Mouse (Mus musculus) erythroblast, adult 5-6 weeks (primary cell): ENCODE results near the gene Art2b. TPM values are rescaled to one million over a fixed set of nuclear protein-coding genes. Genes with fewer than 3 reads are reported as not detected.
"Not testable (repeated sequence)": the region's sequence is repeated elsewhere in the genome, so short reads cannot be mapped to it uniquely, and the experiment has no call there.

ENCODE experiments used
- ATAC-seq: replicated peaks from 2 replicates; pipeline ENCODE4 v1.8.0; 2016; ENCODE audit warnings: moderate number of reproducible peaks, mild to moderate bottlenecking, moderate TSS enrichment, inconsistent platforms; ENCODE audit not compliant: poor library complexity, low FRiP score, severe bottlenecking
- total RNA-seq, 2 experiments: library from RNA; stranded (forward) in 1 of 2; stranded (reverse) in 1 of 2; fragments of 150-400 nt in 1 of 2; fragments of 200-764, 138-1000 nt in 1 of 2; gene quantifications; 2 replicates each; pipeline versions ENCODE4 v1.2.3 to v1.2.4; 2015 to 2017; ENCODE audit warnings: low replicate concordance in 2 of 2

Gene Art2b
- total RNA-seq, 2 experiments from 2014 or later = not detected

GRCm38 (mm10) chr7:101574413-101574812, 11.0 kb downstream of the Art2b start:
- no peak for ATAC-seq

GRCm38 (mm10) chr7:101573636-101574035, 11.8 kb downstream of the Art2b start:
- not testable (repeated sequence) for ATAC-seq

GRCm38 (mm10) chr7:101564086-101564485, 21.3 kb downstream of the Art2b start:
- no peak for ATAC-seq

DNA sequence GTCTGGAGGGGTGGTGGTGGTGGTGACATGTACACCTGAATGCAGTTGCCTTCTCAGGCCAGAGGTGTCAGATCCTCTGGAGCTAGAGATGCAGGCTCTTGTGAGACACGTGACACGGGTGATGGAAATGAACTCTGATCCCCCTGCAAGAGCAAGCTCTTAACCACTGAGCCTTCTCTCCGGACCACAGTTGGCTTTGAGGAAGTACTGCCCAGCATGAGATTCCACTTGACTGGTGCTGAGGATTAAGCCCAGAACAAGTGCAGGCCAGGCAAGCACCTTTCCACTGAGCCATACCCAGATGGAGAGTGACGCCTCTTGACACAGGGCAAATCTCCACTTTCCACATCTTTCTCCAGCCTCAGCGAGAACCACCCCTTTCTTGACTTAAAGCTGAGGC, 26.0 kb downstream of the Art2b start:
- ATAC-seq = not testable (repeated sequence)

- no peak for ATAC-seq
These were observed 28.0 kb downstream of the Art2b start for GRCm38 (mm10) chr7:101557391-101557790.

GRCm38 (mm10) chr7:101555473-101555872, 29.9 kb downstream of the Art2b start:
- ATAC-seq = not testable (repeated sequence)

GRCm38 (mm10) chr7:101551530-101551929, 33.9 kb downstream of the Art2b start:
- ATAC-seq = no peak

DNA sequence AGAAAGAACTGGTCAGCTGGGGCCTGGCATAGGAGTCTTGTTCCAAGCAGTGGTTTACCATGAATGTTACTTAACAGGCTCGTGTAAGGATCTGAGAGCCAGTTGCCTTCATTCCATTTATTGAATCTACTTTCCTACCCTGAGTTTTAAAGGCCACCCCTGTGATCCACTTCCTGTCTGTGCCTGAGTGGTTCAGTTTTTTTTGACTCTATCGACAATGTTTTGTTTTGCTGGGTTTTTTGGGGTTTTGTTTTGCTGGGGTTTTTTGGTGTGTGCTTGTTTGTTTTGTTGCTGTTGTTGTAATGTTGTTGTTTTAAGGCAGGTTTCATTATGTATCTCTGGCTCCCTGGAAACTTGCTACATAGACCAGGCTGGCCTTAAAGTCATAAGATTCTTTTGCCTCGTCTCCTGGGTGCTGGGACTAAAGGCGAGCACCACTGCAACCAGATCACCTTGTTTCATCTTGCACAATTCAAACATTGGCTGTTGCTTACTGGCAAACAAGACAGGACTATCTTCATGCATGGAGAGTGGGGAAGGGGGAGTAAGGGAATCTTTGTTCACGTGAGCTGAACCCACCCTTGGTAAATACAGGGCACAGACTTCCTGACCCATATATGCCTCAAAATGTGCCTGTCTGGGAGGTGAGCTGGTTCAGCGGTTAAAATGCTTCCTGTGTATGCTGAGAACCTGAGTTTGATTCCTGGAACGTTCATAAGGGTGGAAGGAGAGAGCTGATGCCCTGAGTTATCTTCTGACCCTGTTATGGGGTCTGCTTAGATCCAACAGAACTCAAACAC, 34.5 kb downstream of the Art2b start:
- no peak for ATAC-seq

DNA sequence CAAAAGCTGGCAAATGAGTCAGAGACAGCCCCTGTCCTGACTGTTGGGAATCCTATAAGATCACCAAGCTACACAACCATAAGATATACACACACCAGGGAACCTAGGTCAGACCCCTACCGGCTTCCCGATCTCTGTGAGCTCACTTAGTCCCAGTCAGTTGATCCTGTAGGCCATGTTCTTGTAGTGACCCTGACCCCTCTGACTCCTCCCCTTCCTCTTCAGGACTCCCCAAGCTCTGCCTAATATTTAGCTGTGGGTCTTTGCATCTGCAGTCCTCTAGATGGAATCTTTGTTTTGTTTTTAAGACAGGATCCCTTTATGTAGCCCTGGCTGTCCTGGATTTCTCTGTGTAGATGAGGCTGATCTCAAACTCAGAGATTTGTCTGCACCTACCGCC, 36.1 kb downstream of the Art2b start:
- no peak for ATAC-seq

DNA sequence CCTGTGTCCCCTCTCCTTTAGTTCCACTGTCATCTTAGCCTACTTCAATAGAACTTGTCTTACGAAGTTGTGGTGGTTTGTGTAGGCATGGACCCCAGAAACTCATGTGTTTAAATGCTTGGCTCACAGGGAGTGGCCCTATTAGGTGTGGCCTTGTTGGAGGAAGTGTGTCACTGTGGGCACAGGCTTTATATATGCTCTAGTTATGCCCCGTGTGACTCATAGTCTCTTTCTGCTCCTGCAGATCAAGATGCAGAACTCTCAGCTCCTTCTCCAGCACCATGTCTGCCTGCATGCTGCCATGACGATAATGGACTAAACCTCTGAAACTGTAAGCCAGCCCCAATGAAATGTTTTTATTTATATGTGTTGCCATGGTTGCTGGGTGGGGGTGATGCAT, 37.7 kb downstream of the Art2b start:
- ATAC-seq = no peak

DNA sequence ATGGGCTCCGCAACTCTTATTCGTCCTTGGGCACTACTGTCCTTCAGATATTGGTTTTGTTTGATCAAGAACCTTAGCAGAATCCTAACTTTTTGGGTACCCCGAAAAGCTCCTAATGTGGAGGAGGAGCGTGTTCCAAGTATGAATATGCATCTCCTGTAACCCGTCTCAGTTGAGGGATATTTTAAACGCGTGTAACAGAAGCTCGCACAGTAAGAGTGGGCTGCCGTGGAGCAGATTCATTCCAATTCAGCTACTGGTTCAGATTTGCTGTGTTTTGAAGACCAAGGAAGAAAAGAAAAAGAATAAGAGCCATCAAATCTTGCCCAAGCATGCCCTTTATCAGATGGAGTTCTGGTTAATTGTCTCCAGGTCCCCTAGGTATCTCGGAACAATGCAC, 43.7 kb downstream of the Art2b start:
- ATAC-seq = no peak

- no peak for ATAC-seq
These were observed 44.3 kb downstream of the Art2b start for GRCm38 (mm10) chr7:101541132-101541531.

- no peak for ATAC-seq
These were observed 44.7 kb downstream of the Art2b start for GRCm38 (mm10) chr7:101540684-101541083.

DNA sequence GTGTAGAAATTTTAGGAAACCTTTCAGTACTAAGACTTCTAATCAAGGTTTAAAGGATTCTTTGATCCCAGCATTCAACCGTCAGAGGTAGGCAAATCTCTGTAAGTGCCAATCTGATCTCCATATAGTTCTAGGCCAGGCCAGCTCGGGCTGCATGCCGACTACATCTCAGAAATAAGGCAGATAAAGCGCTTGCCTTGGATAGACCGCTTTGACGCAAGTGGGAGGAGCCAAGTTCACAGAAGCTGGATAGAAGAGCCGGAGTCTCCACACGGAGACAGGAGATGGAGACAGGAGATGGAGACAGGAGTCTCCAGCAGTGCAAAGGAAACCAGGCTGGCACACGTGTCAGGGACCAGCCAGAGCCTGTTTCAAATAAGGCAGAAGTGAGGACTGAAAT, 45.6 kb downstream of the Art2b start:
- no peak for ATAC-seq

GRCm38 (mm10) chr7:101538141-101538933, 47.1 kb downstream of the Art2b start:
- no peak for ATAC-seq

DNA sequence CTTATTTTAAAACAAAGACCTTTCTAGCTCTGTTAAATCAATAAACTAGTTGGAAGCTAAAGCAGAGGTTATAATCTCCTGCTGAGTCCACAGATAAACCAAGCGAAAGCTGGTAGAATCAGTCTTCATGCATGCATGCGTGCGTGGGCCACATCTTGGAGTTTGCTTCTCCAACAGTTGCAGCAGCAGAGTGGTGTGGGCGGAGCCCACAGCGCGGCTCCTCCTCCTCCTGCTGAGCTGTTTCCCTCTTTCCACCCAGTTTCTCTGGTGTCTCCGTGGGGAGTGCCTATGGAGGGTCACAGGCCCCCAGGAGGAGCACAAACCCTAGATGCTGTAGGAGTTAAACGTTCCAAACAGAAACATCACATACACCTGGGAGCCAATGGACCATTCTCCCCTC, 47.9 kb downstream of the Art2b start:
- no peak for ATAC-seq

DNA sequence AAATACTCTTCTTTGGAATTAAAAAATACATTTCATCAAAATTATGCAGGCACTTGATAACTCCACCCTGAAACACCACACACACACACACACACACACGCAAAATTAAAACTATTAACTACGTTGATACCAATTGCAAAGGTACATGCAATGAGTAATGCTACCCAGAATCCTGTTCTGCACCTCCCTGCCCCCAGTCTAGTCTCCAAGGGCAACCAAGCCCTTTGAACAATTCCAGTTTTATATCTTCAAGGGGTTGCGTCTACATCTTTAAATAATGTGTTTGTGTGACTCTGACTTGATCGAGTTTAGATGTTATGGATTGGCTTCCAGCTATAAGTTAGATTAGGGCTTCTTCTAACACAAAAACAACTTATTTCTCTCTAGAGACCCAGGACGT, 49.9 kb downstream of the Art2b start:
- no peak for ATAC-seq

DNA sequence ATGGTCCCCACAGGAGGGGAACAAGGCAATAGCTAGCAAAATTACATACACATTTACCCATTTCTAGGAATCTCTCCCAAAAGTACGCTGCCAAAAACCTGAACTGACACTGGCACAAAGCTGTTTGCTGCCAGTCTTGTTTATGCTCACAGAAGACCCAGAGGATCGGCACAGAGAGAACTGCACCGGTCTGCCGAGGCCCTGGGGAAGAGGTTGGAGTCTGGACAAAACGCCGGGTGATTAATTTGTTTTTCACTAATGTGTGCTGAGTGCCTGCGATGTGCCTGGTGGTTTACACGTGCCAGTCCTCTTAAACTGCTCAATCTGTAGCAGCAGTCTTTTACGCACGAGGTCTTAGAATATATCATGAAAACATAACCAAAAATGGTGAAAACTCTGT, 50.3 kb downstream of the Art2b start:
- ATAC-seq = no peak

- ATAC-seq = no peak
These were observed 51.0 kb downstream of the Art2b start for GRCm38 (mm10) chr7:101534428-101534827.
